Mouse (Mus musculus): ENCODE data around the gene Rab26. TPM values are rescaled to one million over a fixed set of nuclear protein-coding genes. Genes with fewer than 3 reads are reported as not detected.

Gene Rab26
- polyA plus RNA-seq, 1 experiment from 2014 or later: 9.1 TPM

DNA sequence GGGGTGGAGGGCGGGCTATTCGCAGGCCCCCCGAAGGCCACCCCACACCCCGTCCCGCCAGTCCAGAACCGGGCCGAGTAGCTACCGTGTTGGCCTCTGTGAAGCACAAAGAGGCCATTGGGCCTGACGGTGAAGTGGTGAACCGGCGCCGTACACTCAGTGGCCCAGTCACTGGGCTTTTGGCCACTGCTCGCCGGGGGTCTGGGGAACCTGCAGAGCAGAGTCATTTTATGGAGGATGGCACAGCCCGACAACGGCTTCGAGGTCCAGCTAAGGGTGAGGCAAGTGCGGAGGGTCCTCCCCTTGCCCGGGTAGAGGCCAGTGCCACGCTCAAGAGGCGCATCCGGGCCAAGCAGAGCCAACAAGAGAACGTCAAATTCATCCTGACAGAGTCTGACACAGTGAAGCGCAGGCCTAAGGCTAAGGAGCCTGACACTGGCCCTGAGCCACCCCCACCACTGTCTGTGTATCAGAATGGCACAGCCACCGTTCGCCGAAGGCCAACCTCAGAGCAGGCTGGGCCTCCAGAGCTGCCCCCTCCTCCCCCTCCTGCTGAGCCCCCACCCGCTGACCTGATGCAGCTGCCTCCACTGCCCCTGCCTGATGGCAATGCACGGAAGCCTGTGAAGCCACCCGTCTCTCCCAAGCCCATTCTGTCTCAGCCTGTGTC lies 28.6 kb downstream of the Rab26 start:
- 88% methylated on average over 30 of the region's 30 CpGs for WGBS
- no peak for ATAC-seq (ENCODE audit: low FRiP score)

DNA sequence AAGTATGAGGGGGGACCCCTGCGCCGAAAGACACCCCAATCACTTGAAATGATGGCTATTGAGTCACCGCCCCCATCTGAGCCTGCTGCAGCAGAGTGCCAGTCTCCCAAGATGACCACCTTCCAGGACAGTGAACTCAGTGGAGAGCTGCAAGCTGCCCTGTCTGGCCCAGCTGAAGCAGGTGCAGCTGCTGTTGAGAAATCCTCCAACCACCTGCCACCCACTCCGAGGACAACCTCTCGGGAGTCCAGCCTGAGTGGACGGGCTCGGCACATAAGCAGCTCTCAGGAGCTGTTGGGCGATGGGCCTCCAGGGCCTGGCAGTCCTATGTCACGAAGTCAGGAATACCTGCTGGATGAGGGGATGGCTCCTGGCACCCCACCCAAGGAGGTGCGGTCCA lies 29.9 kb downstream of the Rab26 start:
- Histone ChIP-seq H3K27ac (replicated peaks) (no peak overlapping the region), H3K9ac (replicated peaks) (no peak overlapping the region), H3K9me3 (replicated peaks) (no peaks in the 10 kb centered on the region), H3K4me2 (no peak overlapping the region), H3K4me3 (replicated peaks) (no peak overlapping the region), H3K4me1 (peaks cover 4% of the 10 kb centered on the region), H3K27me3 (replicated peaks) (no peaks in the 10 kb centered on the region), H3K36me3 (peaks cover 93% of the 10 kb centered on the region)
- WGBS: 90% methylated on average over 10 of the region's 10 CpGs
- no peak for ATAC-seq (ENCODE audit: low FRiP score)

More for the DNA sequence above, 28.6 kb downstream of the Rab26 start:
- H3K4me2 ChIP-seq: no peak overlapping the region
- peaks cover 4% of the 10 kb centered on the region for H3K4me1 ChIP-seq
- H3K27ac ChIP-seq (replicated peaks): no peak overlapping the region
- H3K9ac ChIP-seq (replicated peaks): 0 out of 2 replicates have a peak overlapping the region, but pooled peaks have one; percentile 17
- H3K4me3 ChIP-seq (replicated peaks): no peak overlapping the region
- no peaks in the 10 kb centered on the region for H3K9me3 ChIP-seq (replicated peaks)
- H3K27me3 ChIP-seq (replicated peaks): no peaks in the 10 kb centered on the region
- peaks cover 96% of the 10 kb centered on the region for H3K36me3 ChIP-seq

DNA sequence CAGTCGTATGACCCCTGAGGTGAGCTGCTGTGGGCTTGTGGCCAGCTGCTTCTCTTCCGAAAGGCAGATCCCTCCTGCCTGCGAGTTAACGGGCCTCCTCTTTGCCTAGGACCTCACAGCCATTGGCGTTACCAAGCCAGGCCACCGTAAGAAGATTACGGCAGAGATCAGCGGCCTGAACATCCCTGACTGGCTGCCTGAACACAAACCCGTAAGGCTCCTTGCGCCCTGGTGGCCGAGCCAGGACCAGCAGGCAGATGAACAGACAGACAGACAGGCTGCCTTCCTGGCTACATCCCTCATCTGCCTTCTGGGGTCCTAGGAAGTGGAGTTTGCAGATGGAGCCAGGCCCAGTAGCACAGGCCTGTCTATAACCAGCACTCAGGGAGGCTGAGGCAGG lies 31.8 kb downstream of the Rab26 start:
- no peaks in the 10 kb centered on the region for H3K9me3 ChIP-seq (replicated peaks)
- no peak overlapping the region for H3K9ac ChIP-seq (replicated peaks)
- no peak overlapping the region for H3K4me2 ChIP-seq
- WGBS: 49% methylated on average over 11 of the region's 11 CpGs
- no peak overlapping the region for H3K4me3 ChIP-seq (replicated peaks)
- peaks cover 2% of the 10 kb centered on the region for H3K4me1 ChIP-seq
- no peak for ATAC-seq (ENCODE audit: low FRiP score)
- H3K27me3 ChIP-seq (replicated peaks): no peaks in the 10 kb centered on the region
- no peak overlapping the region for H3K27ac ChIP-seq (replicated peaks)
- H3K36me3 ChIP-seq: peaks cover 94% of the 10 kb centered on the region

DNA sequence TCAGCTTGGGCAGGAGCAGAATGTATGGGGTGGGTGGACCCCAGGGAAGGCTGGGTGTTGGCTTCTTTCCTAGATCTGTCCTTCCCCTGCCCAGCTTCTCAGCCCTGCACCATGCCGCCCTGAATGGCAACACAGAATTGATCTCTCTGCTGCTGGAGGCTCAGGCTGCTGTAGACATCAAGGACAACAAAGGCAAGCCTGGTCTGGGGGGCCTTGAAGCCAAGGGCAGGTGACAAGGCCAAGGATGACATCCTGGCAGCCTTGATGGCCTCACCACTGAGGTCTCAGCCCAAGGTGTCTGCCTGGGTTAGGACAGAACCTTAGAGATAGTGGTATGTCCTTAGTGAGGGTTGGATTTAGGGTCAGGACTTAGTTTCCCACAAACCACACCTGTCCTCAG lies 38.0 kb downstream of the Rab26 start:
- Histone ChIP-seq H3K4me3 (replicated peaks) (no peak overlapping the region), H3K27ac (replicated peaks) (no peak overlapping the region), H3K4me2 (no peak overlapping the region), H3K27me3 (replicated peaks) (no peaks in the 10 kb centered on the region), H3K4me1 (peaks cover 27% of the 10 kb centered on the region), H3K36me3 (peaks cover 49% of the 10 kb centered on the region), H3K9me3 (replicated peaks) (no peaks in the 10 kb centered on the region), H3K9ac (replicated peaks) (no peak overlapping the region)
- no peak for ATAC-seq (ENCODE audit: low FRiP score)
- 67% methylated on average over 1 of the region's 1 CpGs for WGBS

DNA sequence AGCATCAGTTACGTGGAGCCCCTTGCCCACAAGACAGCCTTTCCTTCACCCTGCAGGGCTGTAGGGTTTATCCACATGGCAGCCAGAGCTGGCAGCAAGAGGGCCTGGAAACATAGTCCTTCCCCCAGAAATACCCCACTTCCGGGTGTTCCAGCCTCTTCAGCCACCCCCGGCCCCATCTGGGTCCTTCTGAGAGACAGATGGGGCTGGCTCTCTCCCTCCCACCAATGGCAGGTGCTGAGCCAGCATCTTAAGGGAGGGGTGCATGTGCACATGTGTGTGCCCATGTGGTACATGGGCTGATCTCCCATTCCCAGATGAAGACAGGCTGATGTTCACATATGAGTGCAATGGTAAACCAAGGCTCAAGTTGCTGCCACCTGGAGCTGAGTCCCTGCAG lies 38.6 kb downstream of the Rab26 start:
- ATAC-seq (ENCODE audit: low FRiP score): no peak
- H3K4me2 ChIP-seq: no peak overlapping the region

DNA sequence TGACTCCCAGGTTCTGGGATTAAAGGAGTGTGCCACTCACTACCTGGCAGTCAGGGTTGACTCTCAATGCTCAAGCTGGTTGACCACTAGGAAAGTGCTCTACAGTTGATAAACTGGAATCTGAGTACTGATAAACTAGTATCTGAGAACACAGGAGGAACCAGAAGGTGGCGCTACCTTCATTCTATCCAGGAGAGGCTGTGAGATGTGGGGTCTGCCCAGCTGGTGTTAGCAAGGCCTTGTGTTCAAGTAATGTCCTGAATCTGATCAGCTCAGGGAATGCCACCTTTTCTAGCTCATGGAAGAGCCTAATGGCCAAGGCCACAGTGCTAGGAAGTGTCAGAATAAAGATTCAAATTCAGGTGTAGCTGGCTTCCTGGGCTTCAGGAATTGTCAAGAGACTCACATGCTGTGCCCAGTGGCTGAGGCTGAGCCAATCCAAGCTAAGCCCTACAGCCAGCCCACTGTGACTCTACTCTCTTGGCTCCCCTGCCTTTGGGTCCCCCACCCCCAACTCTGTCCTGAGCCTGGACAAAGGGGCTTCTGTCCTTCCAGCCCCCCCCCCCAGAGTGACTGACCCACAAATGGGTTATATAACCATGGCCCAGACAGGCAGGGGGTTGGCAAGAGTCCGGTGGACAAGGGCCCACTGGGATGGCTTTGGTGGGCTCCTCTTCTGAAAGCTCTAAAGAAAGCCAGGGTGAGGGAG lies 39.2 kb downstream of the Rab26 start:
- peaks cover 40% of the 10 kb centered on the region for H3K4me1 ChIP-seq
- peaks cover 39% of the 10 kb centered on the region for H3K36me3 ChIP-seq
- peak overlapping the region; percentile 41; the same call in 1 of the 2 replicates for H3K27ac ChIP-seq (replicated peaks)
- no peak overlapping the region for H3K4me3 ChIP-seq (replicated peaks)
- no peak overlapping the region for H3K4me2 ChIP-seq
- WGBS: 39% methylated on average over 2 of the region's 2 CpGs
- H3K9ac ChIP-seq (replicated peaks): no peak overlapping the region
- ATAC-seq (ENCODE audit: low FRiP score): peak; percentile 63
- no peaks in the 10 kb centered on the region for H3K27me3 ChIP-seq (replicated peaks)
- H3K9me3 ChIP-seq (replicated peaks): no peaks in the 10 kb centered on the region

More for the DNA sequence above, 38.6 kb downstream of the Rab26 start:
- Histone ChIP-seq H3K36me3 (peaks cover 43% of the 10 kb centered on the region), H3K9ac (replicated peaks) (no peak overlapping the region), H3K4me1 (peaks cover 33% of the 10 kb centered on the region), H3K27ac (replicated peaks) (peak overlapping the region; percentile 41; the same call in 1 of the 2 replicates), H3K4me3 (replicated peaks) (no peak overlapping the region), H3K9me3 (replicated peaks) (no peaks in the 10 kb centered on the region), H3K27me3 (replicated peaks) (no peaks in the 10 kb centered on the region)
- WGBS: 74% methylated on average over 3 of the region's 3 CpGs

DNA sequence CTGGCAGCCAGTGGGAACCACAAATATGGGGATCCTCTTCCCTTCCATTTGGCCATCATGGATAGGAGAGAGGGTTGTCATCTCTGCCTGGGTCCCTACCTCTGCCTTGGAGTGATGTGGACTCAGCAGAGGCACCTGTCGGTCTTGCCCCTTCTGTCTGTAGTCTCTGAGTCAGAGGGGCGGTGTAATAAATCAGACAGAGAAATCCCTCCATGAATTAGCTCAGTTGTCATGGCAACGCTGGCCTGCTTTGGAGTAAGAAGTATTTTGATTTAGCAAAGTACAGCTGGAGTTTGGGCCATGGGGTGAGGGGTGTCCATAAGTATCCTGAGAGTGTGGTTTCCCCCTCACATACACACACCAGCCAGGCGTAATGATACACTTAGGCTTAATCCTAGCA lies 43.6 kb downstream of the Rab26 start:
- Histone ChIP-seq H3K27me3 (replicated peaks) (no peaks in the 10 kb centered on the region), H3K4me3 (replicated peaks) (peak overlapping the region; percentile 95), H3K9me3 (replicated peaks) (no peaks in the 10 kb centered on the region), H3K4me1 (peaks cover 60% of the 10 kb centered on the region), H3K4me2 (peak overlapping the region; percentile 87), H3K36me3 (no peaks in the 10 kb centered on the region), H3K27ac (replicated peaks) (peak overlapping the region; percentile 96), H3K9ac (replicated peaks) (peak overlapping the region; percentile 98)
- 68% methylated on average over 4 of the region's 4 CpGs for WGBS
- ATAC-seq (ENCODE audit: low FRiP score): no peak

DNA sequence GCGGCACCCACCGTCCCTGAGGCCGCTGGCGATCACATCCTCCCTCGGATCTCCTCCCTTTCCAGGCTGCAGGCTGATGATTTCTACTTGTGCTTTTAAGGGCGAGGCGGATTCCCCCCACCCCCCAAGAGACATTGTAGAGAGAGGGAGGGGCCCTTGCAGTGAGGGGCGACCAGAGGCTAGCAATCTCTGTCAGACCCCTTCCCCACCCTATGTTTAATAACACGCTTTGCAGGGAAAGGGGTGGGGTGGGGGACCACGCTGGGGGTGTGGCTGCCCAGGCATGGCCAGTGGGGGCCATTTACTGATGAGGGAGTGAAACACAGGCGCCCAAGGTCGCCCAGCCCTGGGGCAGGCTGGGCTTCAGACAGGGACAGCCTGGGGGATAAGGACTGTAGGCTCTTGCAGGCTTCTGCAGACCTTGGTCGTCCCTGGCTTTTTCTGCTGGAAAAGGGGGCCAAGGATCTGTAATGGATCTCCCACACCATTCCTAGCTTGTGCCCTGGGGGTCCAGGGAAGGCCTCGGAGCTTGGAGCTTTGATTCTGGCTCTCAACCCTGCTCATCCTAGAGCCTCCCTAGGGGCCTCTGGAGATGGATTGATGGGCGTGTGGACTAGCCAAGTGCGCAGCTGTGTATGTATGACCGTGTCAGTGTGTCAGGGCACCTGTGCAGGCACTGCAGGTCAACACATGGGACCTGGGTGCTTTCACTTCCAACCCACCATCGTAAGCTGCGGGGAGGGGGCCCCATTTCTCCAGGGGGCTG lies 44.6 kb downstream of the Rab26 start:
- ATAC-seq (ENCODE audit: low FRiP score): peak; percentile 48
- no peaks in the 10 kb centered on the region for H3K36me3 ChIP-seq
- no peaks in the 10 kb centered on the region for H3K27me3 ChIP-seq (replicated peaks)
- peak overlapping the region; percentile 98 for H3K9ac ChIP-seq (replicated peaks)
- H3K4me1 ChIP-seq: peaks cover 54% of the 10 kb centered on the region
- peak overlapping the region; percentile 95 for H3K4me3 ChIP-seq (replicated peaks)
- no peaks in the 10 kb centered on the region for H3K9me3 ChIP-seq (replicated peaks)
- WGBS: 8% methylated on average over 19 of the region's 19 CpGs
- peak overlapping the region; percentile 96 for H3K27ac ChIP-seq (replicated peaks)
- H3K4me2 ChIP-seq: peak overlapping the region; percentile 87

DNA sequence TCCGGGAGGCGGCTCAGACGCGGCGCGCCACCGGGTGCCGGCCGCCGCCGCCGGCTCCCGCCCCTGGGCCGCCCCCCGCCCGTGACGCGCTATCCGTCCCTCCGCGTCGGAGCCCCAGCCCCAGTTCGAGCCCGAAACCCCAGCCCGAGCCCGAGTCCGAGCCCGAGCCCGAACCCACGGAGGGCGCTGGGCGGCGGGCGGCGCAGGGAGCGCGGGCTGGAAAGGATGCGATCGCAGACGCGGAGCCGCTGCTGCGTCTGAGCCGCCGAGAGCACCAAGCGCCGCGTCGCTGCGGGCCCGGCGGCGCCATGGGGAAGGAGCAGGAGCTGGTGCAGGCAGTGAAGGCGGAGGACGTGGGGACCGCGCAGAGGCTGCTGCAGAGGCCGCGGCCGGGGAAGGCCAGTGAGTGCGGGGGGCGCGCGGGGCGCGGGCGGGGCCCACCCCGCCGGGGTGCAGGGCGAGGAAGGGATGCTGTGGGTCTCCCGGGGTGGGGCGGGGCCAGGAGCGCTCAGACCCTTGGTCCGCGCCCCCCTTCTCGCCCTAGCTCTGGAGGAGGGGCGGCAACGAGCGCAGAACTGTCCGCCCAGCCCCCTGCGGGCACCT lies 45.2 kb downstream of the Rab26 start:
- no peaks in the 10 kb centered on the region for H3K27me3 ChIP-seq (replicated peaks)
- no peaks in the 10 kb centered on the region for H3K36me3 ChIP-seq
- peak; percentile 84 for ATAC-seq (ENCODE audit: low FRiP score)
- H3K4me3 ChIP-seq (replicated peaks): peak overlapping the region; percentile 95
- H3K27ac ChIP-seq (replicated peaks): peak overlapping the region; percentile 96
- H3K4me2 ChIP-seq: peak overlapping the region; percentile 87
- H3K9me3 ChIP-seq (replicated peaks): no peaks in the 10 kb centered on the region
- peak overlapping the region; percentile 98 for H3K9ac ChIP-seq (replicated peaks)
- WGBS: under 1% methylated on average over 58 of the region's 81 CpGs
- peaks cover 51% of the 10 kb centered on the region for H3K4me1 ChIP-seq

DNA sequence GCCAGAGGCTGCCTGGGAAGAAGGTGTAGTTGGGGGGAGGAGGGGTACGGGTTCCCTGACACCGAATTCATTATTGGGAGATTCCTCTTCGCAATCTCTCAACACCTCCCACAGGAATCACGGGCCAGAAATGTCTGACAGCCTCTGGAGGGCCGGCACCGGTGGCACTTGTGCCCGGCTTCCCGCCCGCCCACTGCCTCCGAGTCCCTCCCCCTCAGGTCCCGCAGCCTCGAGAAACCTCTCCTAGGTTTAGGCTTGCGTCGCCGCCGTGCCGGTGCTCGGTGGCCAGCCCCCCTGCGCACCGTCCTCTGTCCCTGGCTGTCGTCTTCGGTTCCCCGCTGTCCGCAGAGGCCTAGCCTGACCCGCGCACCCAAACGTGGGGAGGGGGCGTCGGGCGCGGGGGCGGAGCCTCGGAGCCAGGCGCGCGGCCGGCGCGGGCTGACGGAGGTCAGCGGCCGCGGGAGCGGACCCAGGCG lies 45.8 kb downstream of the Rab26 start, which contains the start of gene Caskin1:
TSS of gene Caskin1 (plus strand) at position 416 of the 476 bp plus-strand sequence.
- Histone ChIP-seq H3K4me1 (peaks cover 51% of the 10 kb centered on the region), H3K9ac (replicated peaks) (peak within 1 kb of the TSS; percentile 98), H3K27me3 (replicated peaks) (no peaks in the 10 kb centered on the region), H3K27ac (replicated peaks) (peak within 1 kb of the TSS; percentile 96), H3K4me3 (replicated peaks) (peak within 1 kb of the TSS; percentile 95), H3K36me3 (no peaks in the 10 kb centered on the region), H3K4me2 (peak within 1 kb of the TSS; percentile 87), H3K9me3 (replicated peaks) (no peaks in the 10 kb centered on the region)
- under 1% methylated on average over 45 of the region's 45 CpGs for WGBS
- ATAC-seq (ENCODE audit: low FRiP score): peak; percentile 71
